Mouse (Mus musculus) bone marrow, adult 2 months (tissue): ENCODE data around the gene Ccdc124.

Experiments used
- CTCF ChIP-seq: fragments of 200-500 bp; IDR thresholded peaks from 2 replicates; pipeline ENCODE4 v1.5.1; 2011; ENCODE audit warnings: low read length, control low read depth; ENCODE audit not compliant: control insufficient read depth, insufficient read depth
- POLR2A ChIP-seq: fragments of 200-500 bp; IDR thresholded peaks from 2 replicates; pipeline ENCODE4 v1.6.1; 2011; ENCODE audit warnings: low read depth, mild to moderate bottlenecking, control low read depth, low read length, borderline replicate concordance; ENCODE audit not compliant: control insufficient read depth

- no peak for TF ChIP-seq CTCF
- TF ChIP-seq POLR2A: no peak
Observed at GRCm38 (mm10) chr8:70896316-70897020, 22.7 kb upstream of the Ccdc124 start.
